Mouse (Mus musculus): ENCODE measurements around the gene Plau. TPM values are rescaled to one million over a fixed set of nuclear protein-coding genes. Genes with fewer than 3 reads are reported as not detected.

The Plau gene
- polyA plus RNA-seq, 1 experiment from 2014 or later = 1.7 TPM

DNA sequence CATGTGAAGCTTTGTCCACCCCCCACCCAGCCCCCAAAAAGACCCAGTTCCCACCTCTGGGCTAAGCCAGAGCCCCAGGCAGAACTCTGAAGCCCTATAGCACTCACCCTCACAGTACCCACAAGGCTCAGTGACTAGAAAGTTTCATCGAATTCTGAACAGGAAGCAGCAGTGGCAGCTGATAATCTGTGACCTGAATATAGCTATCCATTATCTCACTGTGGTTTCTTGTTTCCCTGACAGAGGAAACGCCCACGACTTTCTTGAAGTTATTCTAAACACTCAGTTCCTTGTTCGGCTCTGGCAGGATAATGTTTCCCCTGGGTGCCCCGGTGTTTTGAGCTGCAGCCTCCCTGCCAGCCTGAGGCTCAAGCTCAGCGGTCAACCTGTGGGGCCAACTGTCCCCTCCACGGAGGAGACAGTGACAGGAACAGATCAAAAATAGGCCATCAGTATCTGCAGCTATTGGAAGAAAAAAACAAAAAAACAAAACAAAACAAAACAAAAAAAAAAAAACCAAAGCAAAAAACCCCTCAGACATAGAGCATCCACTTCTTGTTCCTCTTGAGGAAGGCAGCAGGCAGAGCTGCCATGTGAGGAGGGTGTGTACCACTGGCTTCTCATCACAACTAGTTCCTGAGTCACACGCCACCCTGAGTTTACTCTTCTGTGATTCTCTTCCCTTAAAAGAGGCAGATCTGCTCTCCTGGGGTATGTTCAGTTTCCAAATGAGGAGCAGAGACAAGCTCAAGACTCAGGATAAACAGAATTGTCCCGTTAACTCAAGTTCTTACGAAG lies 48.8 kb downstream of the Plau start:
- Histone ChIP-seq H3K9me3 (ENCODE audit: control insufficient read depth, low read length) (no peaks in the 10 kb centered on the region), H3K36me3 (ENCODE audit: control insufficient read depth, insufficient read depth, low read length) (no peaks in the 10 kb centered on the region), H3K4me2 (ENCODE audit: low read length) (peak overlapping the region; percentile 21), H3K4me3 (ENCODE audit: control insufficient read depth in 1 of 2, insufficient read depth in 1 of 2, low read depth in 1 of 2, low read length in 2 of 2) (no peak overlapping the region), H3K9ac (ENCODE audit: low read length) (no peak overlapping the region; the same call in 1 of the 2 replicates), H3K27me3 (ENCODE audit: control insufficient read depth, insufficient read depth, low read length) (no peaks in the 10 kb centered on the region), H3K4me1 (ENCODE audit: control insufficient read depth in 2 of 2, insufficient read depth in 2 of 2, low read length in 2 of 2) (peaks cover 8 to 14% of the 10 kb centered on the region in 2 experiments), H3K27ac (replicated peaks in 1 of 2; ENCODE audit: control insufficient read depth in 1 of 2, insufficient read depth in 1 of 2, low read depth in 2 of 2, low read length in 2 of 2) (peak overlapping the region; percentile 21 to 55; a peak in 3 of 4 replicates)
- no peak for ATAC-seq (ENCODE audit: insufficient number of reproducible peaks, insufficient read depth, low FRiP score, low read depth)
- WGBS = 20% methylated on average over 10 of the region's 10 CpGs

DNA sequence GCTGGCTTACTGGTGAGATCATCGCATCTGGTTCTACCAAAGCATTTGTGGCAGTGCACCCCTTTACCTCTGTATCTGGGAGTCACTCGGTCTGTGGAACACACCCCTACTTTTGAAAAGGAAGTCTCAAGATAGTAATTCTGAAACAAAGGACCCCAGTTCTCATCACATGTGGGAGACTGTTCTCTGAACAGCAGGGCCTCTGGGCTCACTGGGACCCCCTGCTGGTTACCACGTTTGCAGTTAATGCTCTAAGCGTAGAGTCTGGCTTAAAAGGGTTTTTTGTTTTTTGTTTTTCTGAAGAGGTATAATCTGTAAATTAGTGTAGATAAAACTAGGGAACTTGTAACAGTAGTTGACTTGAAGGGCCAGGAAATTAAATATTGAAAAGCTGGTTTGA lies 49.8 kb downstream of the Plau start:
- H3K4me2 ChIP-seq (ENCODE audit: low read length) = no peak overlapping the region
- no peak overlapping the region for H3K4me3 ChIP-seq (ENCODE audit: control insufficient read depth in 1 of 2, insufficient read depth in 1 of 2, low read depth in 1 of 2, low read length in 2 of 2)
- no peak for ATAC-seq (ENCODE audit: insufficient number of reproducible peaks, insufficient read depth, low FRiP score, low read depth)
- no peaks in the 10 kb centered on the region for H3K9me3 ChIP-seq (ENCODE audit: control insufficient read depth, low read length)
- H3K36me3 ChIP-seq (ENCODE audit: control insufficient read depth, insufficient read depth, low read length) = no peaks in the 10 kb centered on the region
- no peaks in the 10 kb centered on the region for H3K27me3 ChIP-seq (ENCODE audit: control insufficient read depth, insufficient read depth, low read length)
- no peak overlapping the region for H3K27ac ChIP-seq (replicated peaks in 1 of 2; ENCODE audit: control insufficient read depth in 1 of 2, insufficient read depth in 1 of 2, low read depth in 2 of 2, low read length in 2 of 2)
- WGBS = 43% methylated on average over 4 of the region's 4 CpGs
- H3K4me1 ChIP-seq (ENCODE audit: control insufficient read depth in 2 of 2, insufficient read depth in 2 of 2, low read length in 2 of 2) = peaks cover 8 to 14% of the 10 kb centered on the region in 2 experiments
- no peak overlapping the region for H3K9ac ChIP-seq (ENCODE audit: low read length)

DNA sequence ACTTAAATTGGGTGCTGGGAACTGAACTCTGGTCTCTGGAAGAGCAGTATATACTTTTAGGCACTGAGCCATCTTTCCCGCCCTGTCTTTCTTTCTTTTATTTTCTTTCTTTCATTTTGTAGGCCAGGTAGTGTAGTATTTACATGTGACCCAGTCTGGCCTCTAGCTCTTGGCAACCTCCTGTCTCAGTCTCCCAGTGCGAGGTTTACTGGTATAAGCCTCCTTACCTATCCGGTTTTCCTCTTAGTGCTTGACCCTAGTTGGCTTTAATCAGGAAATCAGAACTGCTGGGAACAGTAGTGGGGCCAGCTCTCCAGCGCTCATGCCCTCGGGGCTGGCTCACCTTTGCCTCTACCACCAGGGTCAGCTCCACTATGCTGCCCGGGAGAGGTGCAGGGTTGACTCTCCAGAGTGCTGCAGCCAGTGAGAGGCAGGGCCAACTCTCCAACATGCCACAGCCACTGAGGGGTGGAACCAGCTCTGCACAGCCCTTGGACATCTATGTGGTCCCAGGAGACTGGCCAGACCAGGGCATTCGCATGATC lies 51.2 kb downstream of the Plau start:
- peaks cover 11 to 24% of the 10 kb centered on the region in 2 experiments for H3K4me1 ChIP-seq (ENCODE audit: control insufficient read depth in 2 of 2, insufficient read depth in 2 of 2, low read length in 2 of 2)
- ATAC-seq (ENCODE audit: insufficient number of reproducible peaks, insufficient read depth, low FRiP score, low read depth) = 0 out of 2 replicates have a peak, but pooled peaks have one; percentile 15
- H3K9ac ChIP-seq (ENCODE audit: low read length) = no peak overlapping the region
- H3K9me3 ChIP-seq (ENCODE audit: control insufficient read depth, low read length) = no peaks in the 10 kb centered on the region
- H3K4me3 ChIP-seq (ENCODE audit: control insufficient read depth in 1 of 2, insufficient read depth in 1 of 2, low read depth in 1 of 2, low read length in 2 of 2) = no peak overlapping the region
- H3K4me2 ChIP-seq (ENCODE audit: low read length) = no peak overlapping the region
- 87% methylated on average over 7 of the region's 7 CpGs for WGBS
- no peak overlapping the region for H3K27ac ChIP-seq (replicated peaks in 1 of 2; ENCODE audit: control insufficient read depth in 1 of 2, insufficient read depth in 1 of 2, low read depth in 2 of 2, low read length in 2 of 2)
- no peaks in the 10 kb centered on the region for H3K36me3 ChIP-seq (ENCODE audit: control insufficient read depth, insufficient read depth, low read length)
- no peaks in the 10 kb centered on the region for H3K27me3 ChIP-seq (ENCODE audit: control insufficient read depth, insufficient read depth, low read length)

- Histone ChIP-seq H3K9me3 (ENCODE audit: control insufficient read depth, low read length) (no peaks in the 10 kb centered on the region), H3K27me3 (ENCODE audit: control insufficient read depth, insufficient read depth, low read length) (no peaks in the 10 kb centered on the region), H3K4me3 (ENCODE audit: control insufficient read depth in 1 of 2, insufficient read depth in 1 of 2, low read depth in 1 of 2, low read length in 2 of 2) (no peak overlapping the region), H3K36me3 (ENCODE audit: control insufficient read depth, insufficient read depth, low read length) (no peaks in the 10 kb centered on the region), H3K27ac (replicated peaks in 1 of 2; ENCODE audit: control insufficient read depth in 1 of 2, insufficient read depth in 1 of 2, low read depth in 2 of 2, low read length in 2 of 2) (peak overlapping the region in 1 of 2 experiments; percentile 62; a peak in 3 of 4 replicates), H3K4me1 (ENCODE audit: control insufficient read depth in 2 of 2, insufficient read depth in 2 of 2, low read length in 2 of 2) (peaks cover 3 to 15% of the 10 kb centered on the region in 2 experiments), H3K4me2 (ENCODE audit: low read length) (peak overlapping the region; percentile 32), H3K9ac (ENCODE audit: low read length) (peak overlapping the region; percentile 16; the same call in 1 of the 2 replicates)
- WGBS = 33% methylated on average over 9 of the region's 9 CpGs
- ATAC-seq (ENCODE audit: insufficient number of reproducible peaks, insufficient read depth, low FRiP score, low read depth) = 0 out of 2 replicates have a peak, but pooled peaks have one; percentile 29
Measured at GRCm38 (mm10) chr14:20891941-20892402, 55.5 kb downstream of the Plau start.

Other genes starting within 250 kb of the Plau start
- gene Usp54, start 195.6 kb upstream of the Plau start, polyA plus RNA-seq (2014; fragmentation: Nextera tagmentation; extraction: Ambion mirVana) = 5.5 and 6.1 TPM in 2 replicates
- 18.5 and 20.2 TPM in 2 replicates for gene Myoz1, start 180.1 kb upstream of the Plau start, polyA plus RNA-seq (2014; fragmentation: Nextera tagmentation; extraction: Ambion mirVana)
- gene Synpo2l, start 168.3 kb upstream of the Plau start, polyA plus RNA-seq (2014; fragmentation: Nextera tagmentation; extraction: Ambion mirVana) = 153 and 172 TPM in 2 replicates
- gene Sec24c, start 162.4 kb upstream of the Plau start, polyA plus RNA-seq (2014; fragmentation: Nextera tagmentation; extraction: Ambion mirVana) = 69.2 and 75.7 TPM in 2 replicates
- gene Fut11, start 141.7 kb upstream of the Plau start, polyA plus RNA-seq (2014; fragmentation: Nextera tagmentation; extraction: Ambion mirVana) = 16.5 and 17.8 TPM in 2 replicates
- 216 and 225 TPM in 2 replicates for gene Chchd1, start 133.7 kb upstream of the Plau start, polyA plus RNA-seq (2014; fragmentation: Nextera tagmentation; extraction: Ambion mirVana)
- gene Zswim8, start 129.1 kb upstream of the Plau start, polyA plus RNA-seq (2014; fragmentation: Nextera tagmentation; extraction: Ambion mirVana) = 21.7 and 25.4 TPM in 2 replicates
- 16.8 and 20.9 TPM in 2 replicates for gene Ndst2, start 102.1 kb upstream of the Plau start, polyA plus RNA-seq (2014; fragmentation: Nextera tagmentation; extraction: Ambion mirVana)
- gene Camk2g, start 42.6 kb upstream of the Plau start, polyA plus RNA-seq (2014; fragmentation: Nextera tagmentation; extraction: Ambion mirVana) = 64.0 and 72.1 TPM in 2 replicates
- 100.0 and 113 TPM in 2 replicates for gene Vcl, start 92.7 kb downstream of the Plau start, polyA plus RNA-seq (2014; fragmentation: Nextera tagmentation; extraction: Ambion mirVana)
- 63.2 and 72.3 TPM in 2 replicates for gene Ap3m1, start 215.8 kb downstream of the Plau start, polyA plus RNA-seq (2014; fragmentation: Nextera tagmentation; extraction: Ambion mirVana)
- 250 and 263 TPM in 2 replicates for gene Adk, start 215.9 kb downstream of the Plau start, polyA plus RNA-seq (2014; fragmentation: Nextera tagmentation; extraction: Ambion mirVana)

Data from heart, embryonic 14.5 days (tissue).